Mouse (Mus musculus) forebrain, embryonic 12.5 days (tissue): Measurements from ENCODE around the gene Krt13. TPM values are rescaled to one million over a fixed set of nuclear protein-coding genes. Genes with fewer than 3 reads are reported as not detected.

Experiments
- ATAC-seq: fragments of 200-750 bp; cut with Nextera tagmentation; 2 replicates; pipeline ENCODE4 v1.8.0; 2017; ENCODE audit warnings: moderate TSS enrichment; ENCODE audit not compliant: low FRiP score
- H3K27ac ChIP-seq: fragments of 300-500 bp; sonication (generic); 2 replicates; pipeline ENCODE4 v1.5.1; 2016; ENCODE audit warnings: mild to moderate bottlenecking
- H3K27me3 ChIP-seq: fragments of 300-500 bp; sonication (generic); 2 replicates; pipeline ENCODE4 v1.6.1; 2016; ENCODE audit warnings: mild to moderate bottlenecking
- H3K36me3 ChIP-seq: fragments of 300-500 bp; sonication (generic); replicated peaks from 2 replicates; pipeline ENCODE4 v1.6.1; 2016; ENCODE audit warnings: mild to moderate bottlenecking
- H3K4me1 ChIP-seq: fragments of 300-500 bp; sonication (generic); 2 replicates; pipeline ENCODE4 v1.6.1; 2016
- H3K4me2 ChIP-seq: fragments of 300-500 bp; sonication (generic); 2 replicates; pipeline ENCODE4 v1.6.1; 2016; ENCODE audit warnings: mild to moderate bottlenecking, moderate library complexity
- H3K4me3 ChIP-seq: fragments of 300-500 bp; sonication (generic); replicated peaks from 2 replicates; pipeline ENCODE4 v1.5.1; 2016; ENCODE audit warnings: mild to moderate bottlenecking
- H3K9ac ChIP-seq: fragments of 300-500 bp; sonication (generic); 2 replicates; pipeline ENCODE4 v1.6.1; 2016; ENCODE audit warnings: mild to moderate bottlenecking
- H3K9me3 ChIP-seq: fragments of 300-500 bp; sonication (generic); 2 replicates; pipeline ENCODE4 v1.6.1; 2016
- WGBS: fragments of 180-500 bp; shearing (Covaris S2); methylation state at CpG from one replicate; pipeline ENCODE4 v1.1.7; 2016; 5-methylcytosine and 5-hydroxymethylcytosine counted together
- polyA plus RNA-seq: library from polyadenylated mRNA; unstranded; fragments of >200 nt; fragmentation: Nextera tagmentation; extraction: Ambion mirVana; gene quantifications from 2 replicates; pipeline ENCODE4 v1.2.1, GENCODE M21; 2016

The Krt13 gene
- polyA plus RNA-seq, 1 experiment from 2014 or later: not detected

DNA sequence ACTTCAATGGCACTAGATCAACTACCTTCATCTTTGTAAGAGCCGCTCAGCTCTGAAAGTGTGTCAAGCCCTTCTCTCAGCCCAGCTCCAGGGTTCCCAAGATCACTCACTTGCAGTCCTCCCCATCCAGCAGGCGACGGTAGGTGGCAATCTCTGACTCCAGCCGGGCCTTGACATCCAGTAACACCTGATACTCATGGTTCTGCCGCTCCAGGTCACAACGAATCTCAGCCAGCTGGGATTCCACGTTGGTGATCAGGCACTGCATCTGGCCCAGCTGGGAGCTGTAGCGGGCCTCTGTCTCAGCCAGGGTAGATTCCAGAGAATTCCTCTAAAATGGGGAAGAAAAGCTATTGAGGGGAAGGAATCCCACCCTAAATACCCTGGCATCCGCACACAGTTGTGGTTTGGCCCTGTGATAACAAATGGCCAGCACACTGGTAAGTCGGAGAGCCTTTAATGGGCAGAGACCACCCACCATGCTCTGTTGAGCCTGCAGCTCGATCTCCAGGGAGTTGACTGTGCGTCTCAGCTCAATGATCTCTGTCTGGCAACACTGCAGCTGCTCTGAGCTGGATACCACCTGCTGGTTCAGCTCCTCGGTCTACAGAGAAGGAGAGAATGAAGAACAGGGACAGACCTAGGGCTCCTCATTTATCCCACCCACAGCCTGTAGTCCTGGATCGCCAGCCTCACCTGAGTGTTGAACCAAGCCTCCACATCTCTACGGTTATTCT, 18.5 kb downstream of the Krt13 start:
- ATAC-seq: no peak
- 67% methylated on average over 15 of the region's 15 CpGs for WGBS

DNA sequence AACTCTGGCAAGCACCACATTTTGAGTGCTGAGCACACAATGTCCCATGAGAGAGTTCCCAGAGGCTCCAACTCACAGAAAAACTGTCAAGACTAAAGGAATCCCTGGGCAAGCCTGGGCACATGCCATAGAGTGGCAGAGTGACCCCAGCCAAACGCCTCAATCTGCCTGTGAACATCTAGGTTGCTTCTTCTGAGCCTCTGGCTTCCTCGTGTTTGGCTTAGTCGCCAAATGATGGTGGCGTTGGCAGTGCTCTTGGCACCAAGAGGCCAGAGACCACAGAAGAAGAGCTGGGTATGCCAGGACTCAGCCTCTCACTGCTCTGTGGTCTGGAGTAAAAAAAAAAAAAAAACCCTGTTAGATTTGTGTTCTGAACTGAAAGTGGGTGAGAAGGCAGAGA, 21.0 kb downstream of the Krt13 start:
- H3K36me3 ChIP-seq: no peaks in the 10 kb centered on the region
- no peak for ATAC-seq
- no peak overlapping the region for H3K4me3 ChIP-seq
- no peaks in the 10 kb centered on the region for H3K4me1 ChIP-seq
- H3K9ac ChIP-seq: no peak overlapping the region
- H3K4me2 ChIP-seq: no peak overlapping the region
- H3K27me3 ChIP-seq: no peaks in the 10 kb centered on the region
- no peak overlapping the region for H3K27ac ChIP-seq
- no peaks in the 10 kb centered on the region for H3K9me3 ChIP-seq
- 82% methylated on average over 4 of the region's 4 CpGs for WGBS

More for the DNA sequence above, 18.5 kb downstream of the Krt13 start:
- Histone ChIP-seq H3K27me3 (no peaks in the 10 kb centered on the region), H3K9me3 (no peaks in the 10 kb centered on the region), H3K4me3 (no peak overlapping the region), H3K4me2 (no peak overlapping the region), H3K4me1 (no peaks in the 10 kb centered on the region), H3K36me3 (no peaks in the 10 kb centered on the region), H3K9ac (no peak overlapping the region), H3K27ac (no peak overlapping the region)

DNA sequence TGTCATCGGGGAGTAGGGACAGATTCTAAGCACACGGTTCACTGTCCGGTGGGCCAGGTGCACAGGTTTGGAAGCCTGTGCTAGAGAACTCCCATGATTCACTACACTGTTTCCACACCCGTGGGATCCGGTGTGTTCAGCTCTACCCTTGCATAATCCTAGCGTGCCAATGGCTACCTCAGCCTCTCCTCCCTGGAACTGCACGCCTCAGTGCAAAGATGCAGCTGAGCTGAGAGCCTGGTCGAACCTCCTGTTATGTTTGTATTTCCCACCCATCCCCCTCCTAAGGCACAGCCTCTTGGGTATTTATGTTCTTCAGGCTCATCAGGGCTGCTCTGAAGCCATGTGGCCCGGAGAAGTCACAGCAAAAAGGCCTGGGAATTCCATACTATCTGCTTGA, 23.5 kb downstream of the Krt13 start:
- no peaks in the 10 kb centered on the region for H3K9me3 ChIP-seq
- no peaks in the 10 kb centered on the region for H3K4me1 ChIP-seq
- no peak overlapping the region for H3K9ac ChIP-seq
- no peak overlapping the region for H3K4me3 ChIP-seq
- H3K4me2 ChIP-seq: no peak overlapping the region
- H3K36me3 ChIP-seq: no peaks in the 10 kb centered on the region
- ATAC-seq: no peak
- WGBS: 84% methylated on average over 9 of the region's 9 CpGs
- no peaks in the 10 kb centered on the region for H3K27me3 ChIP-seq
- H3K27ac ChIP-seq: no peak overlapping the region

DNA sequence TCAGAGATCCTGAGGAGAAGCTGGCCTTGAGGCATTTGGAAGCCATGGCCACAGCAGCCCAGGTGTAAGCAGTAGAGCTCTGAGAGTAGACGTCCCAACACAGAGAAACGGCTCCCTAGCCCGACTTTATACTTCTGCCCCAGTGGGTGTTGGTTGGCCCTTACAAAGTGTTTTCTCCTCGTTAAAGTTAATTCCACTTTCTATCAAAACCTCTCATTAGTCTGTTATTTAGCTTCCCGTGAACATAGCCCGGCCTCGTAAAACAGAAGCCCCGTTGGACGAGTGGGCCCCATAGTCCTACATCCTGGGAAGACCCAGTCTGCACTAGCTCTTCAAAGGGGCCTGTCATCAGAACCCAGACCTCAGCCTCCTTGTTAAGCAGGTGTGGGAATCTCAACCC, 25.2 kb downstream of the Krt13 start, which contains the start of gene Krt35:
Gene Krt35 (minus strand): TSS at position 101 of the 400 bp plus-strand sequence.
- Histone ChIP-seq H3K9ac (no peak within 1 kb of the TSS), H3K4me2 (no peak within 1 kb of the TSS), H3K27me3 (no peaks in the 10 kb centered on the region), H3K4me1 (no peaks in the 10 kb centered on the region), H3K36me3 (no peaks in the 10 kb centered on the region), H3K9me3 (no peaks in the 10 kb centered on the region), H3K4me3 (no peak within 1 kb of the TSS), H3K27ac (no peak within 1 kb of the TSS)
- 54% methylated on average over 9 of the region's 9 CpGs for WGBS
- no peak for ATAC-seq

DNA sequence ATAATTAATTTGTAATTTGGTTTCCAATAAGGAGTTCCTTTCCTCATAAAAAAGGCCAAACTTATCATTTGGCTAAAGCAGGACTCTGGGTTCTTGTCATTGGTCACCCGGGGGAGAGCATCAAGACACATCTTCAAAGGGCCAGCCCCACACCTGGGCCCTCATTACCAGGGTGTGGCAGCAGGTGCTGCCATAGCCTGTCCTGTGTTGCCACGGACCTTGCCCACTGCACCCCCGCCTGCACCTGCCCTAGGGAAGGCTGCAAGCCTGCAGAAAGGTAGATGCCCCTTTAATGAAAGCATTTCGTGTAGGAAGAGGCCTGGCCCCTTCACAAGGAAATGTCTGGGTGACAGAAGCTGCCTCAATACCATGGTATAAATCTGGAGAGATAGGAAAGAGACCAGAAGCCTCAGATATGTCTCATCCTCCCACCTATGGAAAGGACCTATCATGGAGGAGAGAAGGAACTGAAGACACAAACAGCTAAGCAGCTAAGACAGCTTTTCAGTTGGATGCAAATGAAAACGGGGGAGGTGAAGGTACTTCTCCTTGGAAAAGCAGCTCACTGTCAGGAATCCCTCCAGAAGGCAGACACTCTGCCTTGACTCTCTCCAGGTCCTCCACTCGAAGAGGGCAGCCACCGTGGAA, 32.9 kb downstream of the Krt13 start:
- Histone ChIP-seq H3K9me3 (no peaks in the 10 kb centered on the region), H3K27me3 (no peaks in the 10 kb centered on the region), H3K36me3 (no peaks in the 10 kb centered on the region), H3K4me1 (no peaks in the 10 kb centered on the region), H3K4me2 (no peak overlapping the region), H3K27ac (no peak overlapping the region), H3K9ac (no peak overlapping the region), H3K4me3 (no peak overlapping the region)
- ATAC-seq: no peak
- WGBS: 69% methylated on average over 7 of the region's 7 CpGs

DNA sequence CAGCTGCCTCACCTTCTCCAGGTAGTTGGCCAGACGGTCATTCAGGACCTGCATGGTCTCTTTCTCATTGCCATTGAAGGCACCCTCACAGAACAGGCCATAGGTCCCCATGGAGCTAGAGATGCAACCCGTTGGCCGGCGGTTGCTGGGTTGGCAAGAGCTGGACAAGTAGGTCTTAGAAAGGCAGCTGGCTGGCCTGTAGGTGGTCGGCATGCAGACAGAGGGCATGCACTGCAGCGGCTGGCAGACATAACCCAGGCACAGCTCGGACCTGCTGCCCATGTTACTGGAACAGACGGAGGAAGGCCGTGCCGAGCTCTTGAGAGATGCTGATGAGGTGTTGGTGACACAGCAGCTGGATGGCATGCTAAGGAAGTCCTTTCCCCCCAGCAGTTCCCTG, 33.5 kb downstream of the Krt13 start, which contains the start of gene Krt32:
Gene Krt32 (minus strand): TSS at position 366 of the 400 bp plus-strand sequence.
- Histone ChIP-seq H3K27me3 (no peaks in the 10 kb centered on the region), H3K4me1 (no peaks in the 10 kb centered on the region), H3K4me3 (no peak within 1 kb of the TSS), H3K9me3 (no peaks in the 10 kb centered on the region), H3K27ac (no peak within 1 kb of the TSS), H3K4me2 (no peak within 1 kb of the TSS), H3K9ac (no peak within 1 kb of the TSS), H3K36me3 (no peaks in the 10 kb centered on the region)
- 93% methylated on average over 10 of the region's 10 CpGs for WGBS
- ATAC-seq: no peak

DNA sequence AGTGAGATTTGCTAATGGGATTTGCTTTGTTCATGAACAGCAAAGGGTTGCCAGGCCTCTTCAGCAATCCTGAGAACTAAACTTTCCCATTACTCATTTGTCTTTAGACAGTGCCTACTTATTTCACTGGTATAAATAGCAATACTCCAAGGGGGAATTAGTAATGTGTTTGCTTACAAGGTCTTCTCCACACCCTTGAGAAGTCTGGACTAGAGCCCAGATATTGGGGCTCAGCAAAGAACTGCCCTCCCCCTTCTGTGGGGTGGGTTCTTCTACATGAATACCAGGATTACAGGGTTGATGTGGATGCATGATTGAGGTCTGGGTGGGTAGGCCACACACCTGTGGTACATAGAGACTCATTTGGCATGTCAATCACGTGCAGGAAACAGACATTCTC, 47.5 kb downstream of the Krt13 start:
- Histone ChIP-seq H3K27ac (no peak overlapping the region), H3K9me3 (no peaks in the 10 kb centered on the region), H3K36me3 (no peaks in the 10 kb centered on the region), H3K4me1 (peaks cover 2% of the 10 kb centered on the region; the same call in 1 of the 2 replicates), H3K4me2 (no peak overlapping the region), H3K27me3 (no peaks in the 10 kb centered on the region), H3K9ac (no peak overlapping the region), H3K4me3 (no peak overlapping the region)
- WGBS: 50% methylated on average over 1 of the region's 1 CpGs
- ATAC-seq: no peak

Other genes with a start within 250 kb of the Krt13 start
- not detected in 2 replicates for gene Krtap9-1, start 248.2 kb downstream of the Krt13 start, polyA plus RNA-seq
- not detected in 2 replicates for gene Gm11567, start 242.4 kb downstream of the Krt13 start, polyA plus RNA-seq
- gene Krtap31-1, start 213.6 kb downstream of the Krt13 start, polyA plus RNA-seq: not detected in 2 replicates
- gene Gm11565, start 206.8 kb downstream of the Krt13 start, polyA plus RNA-seq: not detected in 2 replicates
- gene Krtap31-2, start 185.3 kb downstream of the Krt13 start, polyA plus RNA-seq: not detected in 2 replicates
- gene Krtap9-5, start 173.1 kb downstream of the Krt13 start, polyA plus RNA-seq: not detected in 2 replicates
- gene Krtap29-1, start 142.5 kb downstream of the Krt13 start, polyA plus RNA-seq: not detected in 2 replicates
- not detected in 2 replicates for gene Krtap16-1, start 135.0 kb downstream of the Krt13 start, polyA plus RNA-seq
- gene Krtap17-1, start 127.6 kb downstream of the Krt13 start, polyA plus RNA-seq: not detected in 2 replicates
- gene Krt33a, start 105.4 kb downstream of the Krt13 start, polyA plus RNA-seq: not detected in 2 replicates
- not detected in 2 replicates for gene Krt33b, start 91.7 kb downstream of the Krt13 start, polyA plus RNA-seq
- not detected in 2 replicates for gene Krt34, start 80.0 kb downstream of the Krt13 start, polyA plus RNA-seq
- gene Krt31, start 71.0 kb downstream of the Krt13 start, polyA plus RNA-seq: not detected in 2 replicates
- not detected in 2 replicates for gene Krt32, start 33.3 kb downstream of the Krt13 start, polyA plus RNA-seq
- not detected in 2 replicates for gene Krt35, start 25.3 kb downstream of the Krt13 start, polyA plus RNA-seq
- gene Krt36, start 15.9 kb downstream of the Krt13 start, polyA plus RNA-seq: not detected in 2 replicates
- gene Krt15, start 14.4 kb upstream of the Krt13 start, polyA plus RNA-seq: 2.4 and 6.0 TPM in 2 replicates
- 2.0 and 2.7 TPM in 2 replicates for gene Krt19, start 27.1 kb upstream of the Krt13 start, polyA plus RNA-seq
- gene Krt9, start 71.7 kb upstream of the Krt13 start, polyA plus RNA-seq: not detected in 2 replicates
- gene Krt14, start 86.0 kb upstream of the Krt13 start, polyA plus RNA-seq: 5.1 and 7.0 TPM in 2 replicates
- not detected in 2 replicates for gene Krt16, start 127.3 kb upstream of the Krt13 start, polyA plus RNA-seq
- 0.51 and 0.91 TPM in 2 replicates for gene Krt17, start 139.5 kb upstream of the Krt13 start, polyA plus RNA-seq
- not detected in 2 replicates for gene Krt42, start 148.3 kb upstream of the Krt13 start, polyA plus RNA-seq
- gene Eif1, start 198.3 kb upstream of the Krt13 start, polyA plus RNA-seq: 1,544 and 1,585 TPM in 2 replicates
- 1.1 TPM in 1 of 2 replicates, not detected in the other for gene Gast, start 212.8 kb upstream of the Krt13 start, polyA plus RNA-seq
- gene Hap1, start 234.6 kb upstream of the Krt13 start, polyA plus RNA-seq: 96.3 and 116 TPM in 2 replicates